Mouse (Mus musculus): ENCODE measurements around the gene Col5a1. TPM values are rescaled to one million over a fixed set of nuclear protein-coding genes. Genes with fewer than 3 reads are reported as not detected.

Gene Col5a1
- polyA plus RNA-seq, 1 experiment, result 37.9 TPM

- H3K36me3 ChIP-seq (ENCODE audit: control insufficient read depth, insufficient read depth), result peaks cover 97% of the 10 kb centered on the region
- H3K79me2 ChIP-seq (ENCODE audit: control insufficient read depth, insufficient read depth), result no peaks in the 10 kb centered on the region
- H3K4me3 ChIP-seq (ENCODE audit: insufficient read depth, poor library complexity, severe bottlenecking), result no peak overlapping the region
- no peaks in the 10 kb centered on the region for H3K27me3 ChIP-seq (ENCODE audit: control insufficient read depth, insufficient read depth, insufficient read length)
- H3K79me3 ChIP-seq (ENCODE audit: low read depth), result no peaks in the 10 kb centered on the region
- no peak for TF ChIP-seq FOSL1 (IDR thresholded peaks at IDR 0.05; ENCODE audit: insufficient read depth, low read length, poor library complexity, severe bottlenecking)
- TF ChIP-seq CTCF (IDR thresholded peaks at IDR 0.05; ENCODE audit: control insufficient read depth, insufficient read depth, insufficient read length), result no peak
- no peak for TF ChIP-seq MYOG (IDR thresholded peaks at IDR 0.05; ENCODE audit: control insufficient read depth, extremely low read depth, insufficient read length)
- no peak for TF ChIP-seq MYOD1 (IDR thresholded peaks at IDR 0.05; ENCODE audit: control insufficient read depth, insufficient read length, low read depth)
- no peak for TF ChIP-seq CEBPB (IDR thresholded peaks at IDR 0.05; ENCODE audit: low read depth)
- no peak for TF ChIP-seq USF1 (IDR thresholded peaks at IDR 0.05; ENCODE audit: low read depth)
- no peak for TF ChIP-seq MAX (IDR thresholded peaks at IDR 0.05)
- H3ac ChIP-seq (ENCODE audit: control insufficient read depth, insufficient read length, low read depth), result no peak overlapping the region
Observed at GRCm38 (mm10) chr2:27999996-28000583, 113.9 kb downstream of the Col5a1 start.

GRCm38 (mm10) chr2:28000660-28001059 is 114.4 kb downstream of the Col5a1 start:
- no peak overlapping the region for H3ac ChIP-seq (ENCODE audit: control insufficient read depth, insufficient read length, low read depth)
- no peaks in the 10 kb centered on the region for H3K79me3 ChIP-seq (ENCODE audit: low read depth)
- H3K36me3 ChIP-seq (ENCODE audit: control insufficient read depth, insufficient read depth), result peaks cover 97% of the 10 kb centered on the region
- no peaks in the 10 kb centered on the region for H3K27me3 ChIP-seq (ENCODE audit: control insufficient read depth, insufficient read depth, insufficient read length)
- no peak overlapping the region for H3K4me3 ChIP-seq (ENCODE audit: insufficient read depth, poor library complexity, severe bottlenecking)
- no peak for TF ChIP-seq CTCF (IDR thresholded peaks at IDR 0.05; ENCODE audit: control insufficient read depth, insufficient read depth, insufficient read length)
- no peak for TF ChIP-seq FOSL1 (IDR thresholded peaks at IDR 0.05; ENCODE audit: insufficient read depth, low read length, poor library complexity, severe bottlenecking)
- TF ChIP-seq MAX (IDR thresholded peaks at IDR 0.05), result no peak
- TF ChIP-seq MYOG (IDR thresholded peaks at IDR 0.05; ENCODE audit: control insufficient read depth, extremely low read depth, insufficient read length), result no peak
- no peak for TF ChIP-seq CEBPB (IDR thresholded peaks at IDR 0.05; ENCODE audit: low read depth)
- no peak for TF ChIP-seq USF1 (IDR thresholded peaks at IDR 0.05; ENCODE audit: low read depth)
- no peak for TF ChIP-seq MYOD1 (IDR thresholded peaks at IDR 0.05; ENCODE audit: control insufficient read depth, insufficient read length, low read depth)
- no peaks in the 10 kb centered on the region for H3K79me2 ChIP-seq (ENCODE audit: control insufficient read depth, insufficient read depth)

- no peaks in the 10 kb centered on the region for H3K27me3 ChIP-seq (ENCODE audit: control insufficient read depth, insufficient read depth, insufficient read length)
- no peak overlapping the region for H3K4me3 ChIP-seq (ENCODE audit: insufficient read depth, poor library complexity, severe bottlenecking)
- peaks cover 99% of the 10 kb centered on the region for H3K36me3 ChIP-seq (ENCODE audit: control insufficient read depth, insufficient read depth)
- no peaks in the 10 kb centered on the region for H3K79me2 ChIP-seq (ENCODE audit: control insufficient read depth, insufficient read depth)
- TF ChIP-seq CTCF (IDR thresholded peaks at IDR 0.05; ENCODE audit: control insufficient read depth, insufficient read depth, insufficient read length) (no peak), MAX (IDR thresholded peaks at IDR 0.05) (no peak), MYOD1 (IDR thresholded peaks at IDR 0.05; ENCODE audit: control insufficient read depth, insufficient read length, low read depth) (no peak), USF1 (IDR thresholded peaks at IDR 0.05; ENCODE audit: low read depth) (no peak), FOSL1 (IDR thresholded peaks at IDR 0.05; ENCODE audit: insufficient read depth, low read length, poor library complexity, severe bottlenecking) (no peak), CEBPB (IDR thresholded peaks at IDR 0.05; ENCODE audit: low read depth) (no peak), MYOG (IDR thresholded peaks at IDR 0.05; ENCODE audit: control insufficient read depth, extremely low read depth, insufficient read length) (no peak)
- no peaks in the 10 kb centered on the region for H3K79me3 ChIP-seq (ENCODE audit: low read depth)
- no peak overlapping the region for H3ac ChIP-seq (ENCODE audit: control insufficient read depth, insufficient read length, low read depth)
Observed at GRCm38 (mm10) chr2:28001206-28001605, 115.0 kb downstream of the Col5a1 start.

GRCm38 (mm10) chr2:28005187-28005586 is 119.0 kb downstream of the Col5a1 start:
- Histone ChIP-seq H3K79me3 (ENCODE audit: low read depth) (no peaks in the 10 kb centered on the region), H3K4me3 (ENCODE audit: insufficient read depth, poor library complexity, severe bottlenecking) (no peak overlapping the region), H3ac (ENCODE audit: control insufficient read depth, insufficient read length, low read depth) (no peak overlapping the region), H3K27me3 (ENCODE audit: control insufficient read depth, insufficient read depth, insufficient read length) (no peaks in the 10 kb centered on the region), H3K79me2 (ENCODE audit: control insufficient read depth, insufficient read depth) (no peaks in the 10 kb centered on the region), H3K36me3 (ENCODE audit: control insufficient read depth, insufficient read depth) (peaks cover 98% of the 10 kb centered on the region)
- TF ChIP-seq CEBPB (IDR thresholded peaks at IDR 0.05; ENCODE audit: low read depth) (no peak), MYOD1 (IDR thresholded peaks at IDR 0.05; ENCODE audit: control insufficient read depth, insufficient read length, low read depth) (no peak), MAX (IDR thresholded peaks at IDR 0.05) (no peak), USF1 (IDR thresholded peaks at IDR 0.05; ENCODE audit: low read depth) (no peak), MYOG (IDR thresholded peaks at IDR 0.05; ENCODE audit: control insufficient read depth, extremely low read depth, insufficient read length) (no peak), FOSL1 (IDR thresholded peaks at IDR 0.05; ENCODE audit: insufficient read depth, low read length, poor library complexity, severe bottlenecking) (no peak), CTCF (IDR thresholded peaks at IDR 0.05; ENCODE audit: control insufficient read depth, insufficient read depth, insufficient read length) (no peak)

DNA sequence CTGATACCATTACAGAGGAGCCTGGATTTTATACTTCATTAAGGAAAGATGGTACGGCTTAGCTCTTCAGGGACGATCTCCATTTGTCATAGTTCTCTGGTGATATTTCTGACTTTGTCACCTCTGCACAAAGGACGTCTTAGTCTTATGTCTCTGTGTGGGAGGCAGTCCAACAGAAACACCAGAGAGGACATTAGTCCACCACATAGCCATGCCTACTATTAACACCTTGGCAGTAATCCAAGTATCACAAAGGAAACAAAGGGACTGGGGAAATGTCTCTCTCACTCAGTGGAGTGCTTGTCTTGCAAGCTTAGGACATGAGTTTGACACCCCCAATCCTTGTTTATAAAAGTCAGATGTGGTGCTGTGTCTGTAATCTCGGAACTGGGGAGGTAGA is 122.0 kb downstream of the Col5a1 start:
- no peaks in the 10 kb centered on the region for H3K79me3 ChIP-seq (ENCODE audit: low read depth)
- no peak overlapping the region for H3K4me3 ChIP-seq (ENCODE audit: insufficient read depth, poor library complexity, severe bottlenecking)
- H3K27me3 ChIP-seq (ENCODE audit: control insufficient read depth, insufficient read depth, insufficient read length), result no peaks in the 10 kb centered on the region
- peaks cover 98% of the 10 kb centered on the region for H3K36me3 ChIP-seq (ENCODE audit: control insufficient read depth, insufficient read depth)
- no peak overlapping the region for H3ac ChIP-seq (ENCODE audit: control insufficient read depth, insufficient read length, low read depth)
- no peaks in the 10 kb centered on the region for H3K79me2 ChIP-seq (ENCODE audit: control insufficient read depth, insufficient read depth)
- TF ChIP-seq USF1 (IDR thresholded peaks at IDR 0.05; ENCODE audit: low read depth), result no peak
- no peak for TF ChIP-seq FOSL1 (IDR thresholded peaks at IDR 0.05; ENCODE audit: insufficient read depth, low read length, poor library complexity, severe bottlenecking)
- no peak for TF ChIP-seq MYOG (IDR thresholded peaks at IDR 0.05; ENCODE audit: control insufficient read depth, extremely low read depth, insufficient read length)

DNA sequence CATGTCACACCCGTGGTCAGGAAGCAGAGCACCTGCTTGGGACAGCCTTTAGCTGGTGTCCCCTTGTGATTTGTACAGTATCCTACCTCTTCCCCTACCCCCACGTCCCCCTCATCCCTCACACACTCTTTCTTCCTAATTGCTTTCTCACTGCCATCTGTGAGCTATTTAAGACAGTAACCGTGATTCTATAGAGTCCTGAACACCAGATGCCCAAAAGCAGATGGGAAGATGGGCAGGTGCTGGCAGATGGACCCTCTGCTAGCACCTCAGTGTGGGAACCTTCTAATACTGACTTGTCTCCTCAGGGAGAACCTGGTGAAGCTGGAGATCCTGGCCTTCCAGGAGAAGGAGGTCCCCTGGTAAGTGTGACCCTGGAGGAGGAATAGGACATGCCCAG is 126.1 kb downstream of the Col5a1 start:
- Histone ChIP-seq H3K79me2 (ENCODE audit: control insufficient read depth, insufficient read depth) (no peaks in the 10 kb centered on the region), H3K36me3 (ENCODE audit: control insufficient read depth, insufficient read depth) (peaks cover 100% of the 10 kb centered on the region), H3K27me3 (ENCODE audit: control insufficient read depth, insufficient read depth, insufficient read length) (no peaks in the 10 kb centered on the region), H3K4me3 (ENCODE audit: insufficient read depth, poor library complexity, severe bottlenecking) (no peak overlapping the region), H3K79me3 (ENCODE audit: low read depth) (no peaks in the 10 kb centered on the region), H3ac (ENCODE audit: control insufficient read depth, insufficient read length, low read depth) (no peak overlapping the region)
- TF ChIP-seq CTCF (IDR thresholded peaks at IDR 0.05; ENCODE audit: control insufficient read depth, insufficient read depth, insufficient read length), result no peak
- no peak for TF ChIP-seq USF1 (IDR thresholded peaks at IDR 0.05; ENCODE audit: low read depth)
- no peak for TF ChIP-seq MYOG (IDR thresholded peaks at IDR 0.05; ENCODE audit: control insufficient read depth, extremely low read depth, insufficient read length)
- TF ChIP-seq MYOD1 (IDR thresholded peaks at IDR 0.05; ENCODE audit: control insufficient read depth, insufficient read length, low read depth), result no peak
- TF ChIP-seq CEBPB (IDR thresholded peaks at IDR 0.05; ENCODE audit: low read depth), result no peak
- no peak for TF ChIP-seq MAX (IDR thresholded peaks at IDR 0.05)
- TF ChIP-seq FOSL1 (IDR thresholded peaks at IDR 0.05; ENCODE audit: insufficient read depth, low read length, poor library complexity, severe bottlenecking), result no peak

Data from C2C12 (cell line).